Mouse (Mus musculus) ovary, adult 18-20 months (tissue): Measurements from ENCODE around the gene Wbp4.
"Not testable (repeated sequence)": the region's sequence is repeated elsewhere in the genome, so short reads cannot be mapped to it uniquely, and the experiment has no call there.

Experiments used
- DNase-seq: peaks from one replicate; pipeline ENCODE4 v3.0.0; 2022; ENCODE audit warnings: low spot score, mixed read lengths

Gene Wbp4

DNA sequence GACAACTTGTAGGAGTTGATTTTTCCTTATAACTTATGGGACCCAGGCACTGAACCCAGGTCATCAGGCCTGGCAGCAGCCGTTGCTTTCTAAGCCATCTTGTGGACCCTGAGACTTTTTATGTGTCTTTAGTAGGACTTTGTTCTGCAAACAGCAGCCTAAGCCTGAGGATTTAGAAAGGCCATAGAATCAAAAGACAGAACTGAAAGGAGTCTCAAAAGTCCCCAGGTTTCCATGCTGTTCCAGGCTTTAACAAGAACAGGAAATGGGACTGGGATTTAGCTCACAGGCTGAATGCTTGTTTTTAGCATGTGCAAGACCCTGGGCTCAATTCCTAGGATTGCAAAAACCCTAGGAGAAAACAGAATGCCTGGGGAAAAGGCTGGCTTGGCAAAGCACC lies 26.5 kb upstream of the Wbp4 start:
- no peak for DNase-seq

DNA sequence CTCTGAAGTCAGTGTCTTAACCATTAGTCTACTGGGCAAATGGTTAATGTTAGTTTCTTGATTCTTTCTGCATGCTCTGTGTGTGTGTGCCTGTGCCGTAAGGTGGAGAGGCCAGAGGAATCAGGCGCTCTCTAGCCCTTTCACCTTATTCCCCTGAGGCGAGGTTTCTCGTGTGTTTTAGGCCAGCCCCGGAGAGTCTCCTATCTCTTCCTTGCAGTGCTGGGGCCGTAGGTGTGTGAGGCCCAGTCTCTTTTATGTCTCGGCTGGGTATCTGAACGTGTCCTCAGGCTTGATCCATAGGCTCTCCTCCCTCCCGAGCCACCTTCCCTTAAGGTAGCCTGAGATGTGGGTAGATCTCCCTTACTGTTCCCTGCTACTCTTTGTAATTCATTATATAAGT lies 24.9 kb upstream of the Wbp4 start:
- no peak for DNase-seq

DNA sequence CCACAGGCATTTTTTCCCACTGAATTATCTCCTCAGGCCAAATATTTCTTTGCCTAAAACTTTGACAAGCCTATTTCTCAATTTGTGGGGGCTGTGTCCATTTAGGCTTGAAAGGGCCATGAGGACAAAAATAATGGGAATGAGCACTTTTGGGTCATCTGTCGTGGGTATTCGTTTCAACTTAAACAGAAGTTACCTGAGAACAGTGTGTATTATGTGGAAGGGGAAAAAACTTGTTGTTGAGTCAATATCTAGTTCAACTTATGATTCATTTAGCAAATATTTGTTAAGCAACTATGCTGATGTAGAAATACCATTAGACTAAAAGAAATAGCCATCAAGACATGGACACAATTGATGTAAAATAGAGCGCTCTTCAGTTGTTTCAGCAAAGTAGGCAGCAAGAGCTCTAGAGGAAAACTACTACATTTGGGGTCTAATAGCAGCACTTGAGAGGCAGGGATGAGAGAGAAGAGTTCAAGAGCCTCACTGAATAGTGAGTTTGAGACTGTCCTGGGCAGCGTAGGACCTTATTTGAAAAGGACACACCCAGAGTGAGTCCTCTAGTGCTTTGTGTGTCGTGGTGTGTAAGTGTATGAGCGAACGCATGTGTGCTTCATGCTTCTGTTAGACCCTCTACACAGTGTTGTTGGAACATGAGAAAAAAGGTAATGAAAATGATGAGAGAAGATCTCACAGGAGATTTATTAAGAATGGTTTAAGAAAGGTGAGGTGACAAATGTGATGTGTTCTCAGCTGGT lies 23.1 kb upstream of the Wbp4 start:
- no peak for DNase-seq

DNA sequence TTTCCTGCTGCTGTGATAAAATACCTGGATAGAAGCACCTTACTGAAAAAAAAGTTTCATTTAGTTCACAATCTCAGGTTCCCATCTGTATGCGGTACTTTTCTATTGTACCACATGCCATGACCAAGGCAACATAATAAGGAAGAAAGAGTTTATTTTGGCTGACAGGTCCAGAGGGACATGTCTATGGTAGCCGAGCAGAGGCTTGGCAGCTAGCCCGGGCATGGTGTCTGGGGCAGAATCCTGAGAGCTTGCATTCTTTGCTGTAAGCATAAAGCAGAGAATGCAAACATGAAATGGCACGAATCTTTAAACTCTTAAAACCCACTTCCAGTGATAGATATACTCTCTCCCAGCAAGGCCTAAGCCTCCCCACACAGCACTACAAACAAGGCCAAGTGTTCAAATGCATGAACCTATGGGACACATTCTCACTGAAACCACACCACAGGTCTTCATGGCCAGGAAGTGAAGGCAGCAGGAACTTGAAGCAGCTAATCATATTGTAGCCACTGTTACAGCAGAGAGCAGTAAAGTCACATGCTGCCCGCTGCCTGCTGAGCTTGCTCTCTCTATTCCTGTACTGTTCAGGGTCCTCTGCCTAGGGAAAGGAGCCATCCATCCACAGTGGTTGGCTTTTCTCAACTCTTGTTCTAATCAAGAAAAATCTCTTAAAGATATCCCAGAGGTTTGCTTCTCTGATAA lies 22.2 kb upstream of the Wbp4 start:
- DNase-seq = no peak

DNA sequence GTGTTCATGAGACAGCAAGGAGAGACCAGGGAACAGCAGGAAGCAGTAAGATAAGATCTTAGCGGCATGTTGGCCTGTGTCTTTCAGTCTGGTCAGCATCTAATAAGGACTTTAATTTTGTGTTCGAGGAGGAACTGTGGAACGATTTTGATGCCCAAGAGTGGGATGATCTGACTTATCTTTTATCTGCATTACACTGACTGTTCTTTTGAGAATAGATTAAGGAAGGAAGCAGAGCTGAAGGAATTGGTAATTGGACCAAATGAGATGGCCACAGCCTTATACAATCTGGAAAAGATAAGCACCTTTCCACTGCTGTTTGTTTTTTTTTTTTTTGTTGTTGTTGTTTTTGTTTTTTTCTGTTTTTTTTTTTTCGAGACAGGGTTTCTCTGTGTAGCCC lies 19.4 kb upstream of the Wbp4 start:
- DNase-seq = no peak

DNA sequence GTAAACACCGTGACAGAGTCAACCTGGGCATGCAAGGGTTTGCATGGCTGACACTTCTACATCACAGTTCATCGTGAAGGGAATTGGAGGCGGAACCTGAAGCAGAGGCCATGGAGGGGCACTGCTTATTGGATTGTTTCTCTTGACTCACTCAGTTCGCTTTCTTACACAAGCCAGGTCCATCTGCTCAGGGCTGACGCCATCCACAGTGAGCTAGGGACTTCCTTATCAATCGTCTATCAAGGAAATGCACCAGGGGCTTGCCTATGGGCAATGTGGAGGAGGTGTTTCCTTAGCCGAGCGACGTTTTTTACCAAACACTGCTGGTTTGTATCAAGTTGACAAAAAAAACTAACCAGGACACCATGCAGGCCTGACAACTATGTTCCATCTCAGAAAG lies 18.0 kb upstream of the Wbp4 start:
- DNase-seq = no peak

DNA sequence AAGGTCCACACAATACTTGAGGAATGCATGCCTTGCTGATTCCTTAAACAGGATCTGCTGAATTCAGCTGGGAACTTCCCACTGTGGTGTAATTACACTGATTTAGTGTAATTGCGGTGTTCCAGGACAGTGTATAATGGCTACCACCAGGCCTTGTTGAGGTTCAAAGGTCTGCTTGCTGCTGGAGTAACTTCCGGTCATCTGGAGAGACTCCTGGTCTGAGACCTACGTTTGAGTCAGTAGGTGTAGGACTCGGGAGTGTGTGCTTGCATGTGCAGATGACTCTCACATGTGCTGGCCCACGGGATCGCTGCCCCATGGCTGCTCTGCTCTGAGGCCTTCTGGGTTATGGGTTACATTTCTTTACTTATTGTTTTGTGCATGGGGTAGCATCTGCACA lies 13.0 kb upstream of the Wbp4 start:
- no peak for DNase-seq

DNA sequence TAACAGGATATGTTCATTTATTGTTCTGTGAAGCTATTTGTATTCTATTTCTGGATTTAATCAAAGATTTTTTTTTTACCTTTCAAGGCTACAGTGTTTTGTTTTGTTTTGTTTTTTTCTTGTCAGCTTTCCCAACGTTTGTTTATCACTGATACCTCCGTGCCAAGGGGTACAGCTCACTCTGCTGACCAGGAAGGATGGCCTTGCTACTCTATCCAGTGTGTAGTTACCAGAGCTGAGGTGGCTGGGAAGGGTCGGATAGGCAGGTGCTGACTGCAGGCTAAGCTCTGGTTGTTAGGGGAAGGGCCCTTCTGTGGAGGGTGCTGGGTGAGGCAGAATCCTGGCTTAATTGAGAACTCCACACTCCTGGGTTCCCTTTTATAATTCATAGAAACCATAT lies 8.9 kb upstream of the Wbp4 start:
- DNase-seq = no peak

DNA sequence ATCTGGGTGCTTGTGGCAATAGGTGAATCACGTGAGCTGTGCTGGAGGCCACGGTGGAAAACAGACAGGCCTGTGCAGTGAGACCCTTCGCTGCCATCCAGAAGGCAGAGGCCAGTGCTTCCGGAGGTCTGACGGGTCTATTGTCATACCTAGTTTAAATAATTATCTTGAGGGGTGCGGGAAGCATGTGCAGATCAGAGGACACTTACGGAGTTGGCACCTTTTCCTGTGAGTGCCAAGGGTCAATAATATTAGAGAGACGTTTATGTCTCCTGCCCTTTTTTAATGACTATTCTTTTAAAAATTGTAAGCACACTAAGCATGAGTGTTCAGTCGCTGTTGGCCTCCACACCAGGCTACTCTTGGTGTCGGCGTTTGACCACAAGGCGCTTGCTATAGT lies 7.8 kb upstream of the Wbp4 start:
- no peak for DNase-seq

DNA sequence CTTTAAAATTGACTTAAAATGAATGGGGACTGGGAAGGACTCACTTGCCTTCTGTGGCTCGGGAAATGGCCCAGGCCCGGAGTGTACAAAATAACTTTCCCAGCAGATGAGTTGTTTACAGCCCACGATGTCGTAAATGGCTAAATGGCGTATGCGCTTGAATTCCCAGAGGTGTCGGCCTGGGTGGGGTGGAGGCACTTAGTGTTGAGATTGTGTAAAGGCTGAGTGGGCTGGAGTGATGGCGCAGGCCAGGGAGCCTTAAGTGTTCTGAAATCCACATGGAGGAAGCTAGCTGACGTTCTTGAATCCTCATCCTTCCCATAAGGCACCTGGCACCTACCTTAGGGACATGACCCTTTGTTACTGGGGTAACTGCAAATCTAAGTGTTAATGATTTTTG lies 7.2 kb upstream of the Wbp4 start:
- no peak for DNase-seq

DNA sequence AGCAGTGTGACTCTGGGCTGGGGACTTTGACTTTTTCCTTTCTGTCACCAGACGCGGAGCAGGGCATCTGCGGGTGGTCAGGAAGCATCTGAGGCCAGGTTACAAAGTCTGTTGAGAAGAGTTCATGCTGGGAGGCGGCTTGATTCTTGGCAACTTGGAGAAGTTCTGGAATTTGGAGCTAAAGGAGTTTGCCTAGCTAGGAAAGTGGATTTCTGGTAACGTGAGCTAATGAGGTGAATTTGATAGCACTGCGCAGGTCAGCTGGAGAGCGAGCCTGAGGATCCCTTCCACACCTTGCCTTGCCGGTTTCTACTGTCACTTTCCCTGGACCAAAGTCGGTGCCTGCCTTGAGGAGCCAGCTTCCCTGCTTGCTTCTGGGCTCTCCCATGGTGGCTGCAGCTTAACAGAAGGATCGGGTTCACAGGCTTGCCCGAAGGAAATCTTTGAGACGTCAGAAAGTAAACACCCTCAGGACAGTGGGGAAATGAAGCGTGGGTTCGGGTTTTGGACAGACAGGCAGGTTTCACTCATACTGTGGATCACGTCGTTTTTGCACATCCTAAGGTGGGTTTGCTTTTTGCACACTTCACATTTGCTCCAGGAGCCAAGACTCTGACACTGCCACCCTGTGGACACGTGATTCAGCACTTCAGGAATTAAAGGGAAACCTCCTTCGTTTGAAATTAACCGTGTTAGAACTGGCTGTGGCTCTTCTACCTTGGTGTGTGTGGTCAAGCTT lies 5.8 kb upstream of the Wbp4 start:
- DNase-seq = no peak

DNA sequence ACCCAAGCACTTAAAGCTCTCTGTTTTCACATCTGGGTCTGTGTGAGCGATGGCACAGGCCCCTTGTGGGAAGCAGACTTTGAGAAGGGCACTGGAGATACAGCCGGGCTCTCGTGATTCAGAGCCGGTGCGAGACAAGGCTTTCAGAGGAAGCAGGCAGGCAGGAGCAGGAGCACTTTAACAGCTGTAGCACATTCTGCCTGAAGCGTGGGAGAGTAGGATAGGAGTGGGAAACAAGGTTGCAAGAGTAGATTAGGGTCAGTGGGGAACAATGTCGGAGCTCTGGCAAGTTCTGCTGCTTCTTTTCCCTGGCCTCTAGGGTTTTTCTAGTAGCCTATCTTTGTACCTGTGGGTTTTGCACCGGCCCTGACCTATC lies 5.3 kb upstream of the Wbp4 start:
- DNase-seq = no peak

DNA sequence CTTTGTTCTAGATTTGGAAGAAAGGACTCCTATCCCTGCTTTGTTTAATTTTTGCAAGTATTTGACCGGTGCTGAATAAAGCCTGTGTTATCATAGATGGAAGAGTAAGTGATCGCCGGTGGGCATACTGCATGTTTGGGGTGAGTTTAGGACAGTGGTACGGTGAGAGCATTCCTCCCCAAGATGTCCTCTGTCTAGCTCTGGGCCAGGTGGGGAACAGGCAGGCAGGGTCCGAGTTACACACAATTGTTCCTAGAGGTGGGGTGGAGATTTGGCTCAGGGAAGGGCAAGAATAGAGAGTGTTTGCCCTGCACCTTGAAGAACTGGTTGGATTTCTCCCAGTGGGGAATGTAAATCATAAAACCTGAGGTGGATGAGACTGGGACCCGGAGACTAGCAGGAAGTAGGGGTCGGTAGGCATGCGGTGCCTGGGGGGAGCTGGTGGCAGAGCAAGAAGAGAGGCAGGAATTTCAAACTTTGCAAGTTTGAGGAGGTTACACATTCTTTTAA lies 2.3 kb upstream of the Wbp4 start:
- DNase-seq = no peak

DNA sequence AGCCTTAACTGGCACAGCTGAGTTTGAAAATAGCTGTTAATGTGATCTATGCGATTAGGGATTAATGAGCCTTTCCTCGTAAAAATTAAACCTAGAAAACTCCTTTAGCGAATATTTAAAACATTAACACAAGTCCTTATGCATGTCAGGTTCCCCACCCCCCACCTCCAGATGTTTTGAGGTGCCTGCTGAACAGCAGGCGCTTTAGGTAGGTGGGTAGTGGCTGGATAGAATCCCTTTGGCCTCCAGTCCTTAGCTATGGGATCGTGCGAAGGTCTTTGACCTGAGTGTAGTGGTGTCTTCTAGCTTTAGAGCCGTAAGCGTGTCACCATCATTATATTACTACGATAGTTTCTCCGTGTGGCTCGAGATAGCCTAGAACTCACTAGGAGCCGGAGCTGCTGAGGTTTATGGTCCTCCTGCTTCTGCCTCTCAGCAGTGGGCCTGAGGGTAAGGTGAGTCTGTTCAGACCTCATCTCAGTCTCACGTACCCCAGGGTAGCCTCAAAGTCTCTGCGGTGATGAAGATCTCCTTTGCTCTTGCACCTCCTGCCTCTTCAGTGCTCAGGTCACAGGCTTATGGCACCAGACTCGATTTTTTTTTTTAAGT lies 1.5 kb upstream of the Wbp4 start:
- DNase-seq = no peak

DNA sequence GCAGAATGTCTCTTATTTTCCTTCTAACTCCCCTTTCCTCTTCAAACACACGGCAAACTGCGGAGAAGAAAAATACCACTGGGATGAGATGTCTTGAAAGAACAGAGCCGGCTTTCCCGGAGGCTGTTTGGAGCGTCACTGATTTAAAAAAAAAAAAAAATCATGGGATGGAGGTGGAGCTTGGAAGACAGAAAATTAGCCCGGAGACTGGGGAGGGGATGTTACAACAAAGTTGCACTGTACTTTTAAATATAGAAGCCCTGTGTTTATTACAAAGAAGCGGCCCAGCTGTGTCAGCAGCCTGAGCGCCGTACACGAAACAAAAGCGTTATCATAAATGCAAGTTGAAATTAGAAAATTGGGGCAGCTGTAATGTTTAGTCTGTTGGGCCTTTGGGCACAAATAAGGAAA lies 936 bp upstream of the Wbp4 start:
- DNase-seq = no peak

DNA sequence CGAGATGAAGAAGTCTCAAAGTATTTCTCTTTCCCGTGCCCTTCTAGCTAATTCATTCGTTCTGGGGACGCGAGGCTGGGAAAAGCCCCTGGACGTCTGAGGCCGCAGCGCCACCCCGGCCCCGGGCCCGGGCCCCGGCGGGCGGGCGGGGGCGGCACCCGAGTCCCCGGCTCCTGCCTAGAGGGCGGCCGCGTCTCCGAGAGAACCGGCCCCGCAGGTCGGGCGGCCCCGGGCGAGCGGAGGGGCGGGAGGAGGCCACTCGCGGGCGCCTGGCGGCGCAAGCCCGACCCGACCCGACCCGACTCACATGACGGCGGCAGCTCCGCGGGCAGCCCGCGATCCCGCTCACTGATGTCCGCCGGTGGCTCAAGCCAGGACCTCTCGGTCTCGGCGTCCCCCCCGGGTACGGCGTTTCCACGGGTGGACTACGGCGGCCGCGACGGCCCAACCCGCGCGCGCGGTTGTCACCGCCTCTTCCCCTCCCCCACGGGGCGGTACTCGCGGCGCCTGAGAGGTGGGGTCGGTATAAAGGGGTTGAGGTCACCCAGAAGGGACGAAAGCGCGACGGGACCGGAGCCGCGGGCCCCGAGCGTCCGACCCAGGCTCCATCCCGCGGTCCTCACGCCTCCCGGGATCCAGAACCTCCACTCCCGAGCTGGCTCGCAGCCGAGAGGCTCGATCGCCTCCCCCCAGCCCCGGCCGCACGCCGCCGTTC lies 539 bp downstream of the Wbp4 start, which contains the start of gene Elf1:
Elf1 (plus strand) TSS at position 571 of the 715 bp plus-strand sequence.
- peak; percentile 93 for DNase-seq

DNA sequence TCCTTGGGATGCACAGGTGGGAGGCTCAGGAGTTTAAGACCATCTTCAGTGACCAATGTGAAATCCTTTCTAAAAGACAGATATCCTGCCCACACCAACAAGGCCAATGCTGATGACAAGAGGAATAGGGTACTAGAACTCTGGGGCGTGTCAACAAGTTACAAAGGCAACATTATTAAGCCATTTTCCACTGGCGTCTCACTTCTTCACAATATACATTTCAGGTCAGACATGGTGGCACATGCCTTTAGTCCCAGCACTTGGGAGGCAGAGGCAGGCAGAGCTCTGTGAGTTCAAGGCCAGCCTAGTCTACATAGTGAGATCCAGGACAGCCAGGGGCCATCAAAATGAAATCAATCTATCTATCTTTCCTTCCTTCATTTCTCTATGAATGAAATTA lies 7.9 kb downstream of the Wbp4 start:
- no peak for DNase-seq

DNA sequence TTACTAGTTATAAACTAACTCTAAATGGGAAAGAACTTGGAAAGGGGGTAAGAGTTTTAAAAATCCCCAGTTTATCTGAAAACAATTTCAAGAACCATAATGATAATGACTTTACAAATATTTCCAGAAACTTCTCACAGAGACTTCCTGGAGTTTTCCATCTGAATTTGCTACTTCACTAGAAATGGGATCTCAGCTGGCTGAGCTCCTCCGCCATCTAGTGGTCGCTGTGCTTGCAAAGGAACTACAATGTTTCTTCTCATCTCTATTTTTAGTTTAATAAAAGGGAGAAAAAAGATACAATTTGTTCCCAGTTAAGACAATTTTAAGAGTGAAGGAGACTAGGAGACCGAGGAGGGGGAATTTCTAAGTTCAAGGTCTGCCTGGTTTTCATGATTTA lies 13.7 kb downstream of the Wbp4 start:
- DNase-seq = no peak

DNA sequence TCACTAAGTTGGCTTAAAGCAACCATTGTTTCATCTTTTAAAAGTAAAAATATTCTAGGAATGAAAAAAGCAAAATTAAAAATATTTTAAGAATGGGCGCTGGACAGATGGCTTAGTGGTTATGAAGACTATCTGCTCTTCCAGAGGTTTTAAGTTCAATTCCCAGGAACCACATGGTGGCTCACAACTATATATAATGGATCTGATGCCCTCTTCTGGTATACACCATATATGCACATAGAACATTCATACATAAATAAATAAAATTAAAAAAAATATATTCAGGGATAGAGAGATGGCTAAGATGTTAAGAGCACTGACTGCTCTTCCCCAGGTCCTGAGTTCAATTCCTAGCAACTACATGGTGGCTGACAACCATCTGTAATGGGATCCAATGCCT lies 15.7 kb downstream of the Wbp4 start:
- DNase-seq = no peak

DNA sequence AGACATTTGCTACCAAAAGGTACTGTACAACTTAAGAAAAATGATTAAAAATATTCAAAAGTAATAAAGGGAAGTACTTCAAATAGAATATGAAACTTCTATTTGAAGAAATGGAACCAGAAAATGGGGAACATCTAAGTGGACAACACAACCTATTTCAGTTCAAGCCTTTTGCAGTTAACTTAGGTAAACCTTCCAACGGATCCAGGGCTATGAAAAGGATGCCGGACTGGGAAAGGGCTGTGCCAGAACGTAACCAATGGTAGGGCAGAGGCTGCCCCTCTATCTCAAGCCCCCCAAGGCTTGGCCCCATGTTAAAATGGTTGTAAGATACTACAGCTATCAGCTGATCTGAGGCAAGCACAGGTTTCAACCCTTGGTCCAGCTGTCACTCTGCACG lies 20.3 kb downstream of the Wbp4 start:
- DNase-seq = no peak

DNA sequence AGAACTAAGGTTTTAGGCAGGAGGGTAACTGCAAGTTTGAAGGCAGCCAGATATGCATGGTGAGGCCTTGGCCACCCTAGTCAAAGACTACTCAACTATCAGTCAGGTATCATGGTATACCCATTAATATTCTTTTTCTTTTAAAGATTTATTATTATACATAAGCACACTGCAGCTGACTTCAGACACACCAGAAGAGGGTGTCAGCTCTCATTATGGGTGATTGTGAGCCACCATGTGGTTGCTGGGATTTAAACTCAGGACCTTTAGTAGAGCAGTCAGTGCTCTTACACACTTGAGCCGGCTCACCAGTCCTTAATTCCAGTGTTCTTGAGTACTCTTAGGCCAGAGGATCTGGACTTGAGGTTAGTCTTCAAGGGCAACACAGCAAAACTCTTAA lies 20.9 kb downstream of the Wbp4 start:
- DNase-seq = no peak

DNA sequence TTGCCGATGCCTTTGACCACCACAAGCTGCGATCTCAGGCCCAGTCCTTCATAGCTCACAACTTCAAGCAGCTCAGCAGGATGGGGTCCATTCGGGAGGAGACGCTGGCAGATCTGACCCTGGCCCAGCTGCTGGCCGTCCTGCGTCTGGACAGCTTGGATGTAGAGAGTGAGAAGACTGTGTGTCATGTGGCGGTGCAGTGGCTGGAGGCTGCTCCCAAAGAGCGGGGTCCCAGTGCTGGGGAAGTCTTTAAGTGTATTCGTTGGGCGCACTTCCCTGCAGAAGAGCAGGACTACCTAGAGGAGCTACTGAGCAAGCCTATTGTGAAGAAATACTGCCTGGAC lies 28.8 kb downstream of the Wbp4 start:
- not testable (repeated sequence) for DNase-seq
